Mouse (Mus musculus): ENCODE measurements around the gene Dhtkd1. TPM values are rescaled to one million over a fixed set of nuclear protein-coding genes. Genes with fewer than 3 reads are reported as not detected.

Dhtkd1 gene
- polyA plus RNA-seq, 1 experiment from 2014 or later: 4.6 TPM

DNA sequence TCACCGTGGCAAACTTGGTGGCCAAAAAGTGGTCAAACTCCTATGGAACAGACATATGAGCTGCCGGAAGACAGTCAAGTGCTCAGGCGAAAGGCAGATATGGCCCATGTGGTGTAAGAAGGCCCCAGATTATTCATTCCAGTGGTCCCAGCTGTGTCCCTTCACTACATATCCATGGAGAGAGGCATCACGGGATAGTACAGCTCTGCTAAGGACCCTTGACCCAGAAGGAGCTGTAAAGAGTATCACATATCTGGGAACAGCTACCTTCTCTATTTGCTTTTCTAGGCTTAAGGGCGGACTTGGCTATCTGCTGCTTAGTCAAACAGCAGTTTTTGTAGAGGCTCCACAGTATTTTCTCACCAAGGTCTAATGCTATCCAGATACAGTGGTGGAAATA lies 12.8 kb downstream of the Dhtkd1 start:
- Histone ChIP-seq H3K4me2 (no peak overlapping the region), H3K27me3 (no peaks in the 10 kb centered on the region), H3K36me3 (peaks cover 14% of the 10 kb centered on the region; the same call in 1 of the 2 replicates), H3K4me1 (peaks cover 4% of the 10 kb centered on the region; the same call in 1 of the 2 replicates), H3K9ac (no peak overlapping the region), H3K9me3 (replicated peaks) (no peaks in the 10 kb centered on the region), H3K4me3 (replicated peaks) (no peak overlapping the region), H3K27ac (no peak overlapping the region)
- peak; percentile 61; the same call in 1 of the 2 replicates for ATAC-seq (replicated peaks; ENCODE audit: low FRiP score)
- WGBS: 56% methylated on average over 5 of the region's 5 CpGs

DNA sequence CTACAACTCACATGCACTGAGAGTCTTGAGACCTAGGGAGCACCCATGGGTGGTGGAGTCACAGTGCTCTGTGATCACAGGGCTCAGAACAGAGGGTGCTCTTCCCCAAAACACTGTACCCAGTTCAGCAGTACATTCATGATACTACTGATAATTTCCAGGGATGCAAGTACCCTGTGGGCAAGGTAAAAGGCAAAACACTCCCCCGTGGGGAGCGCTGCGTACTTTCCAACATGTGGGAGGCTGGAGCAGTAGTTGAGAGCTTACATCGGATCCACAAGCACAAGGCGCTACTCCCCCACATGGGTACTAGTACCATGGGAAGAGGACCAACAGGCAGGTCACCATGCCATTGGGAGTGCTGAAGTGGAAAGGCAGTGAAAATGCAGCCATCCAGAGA lies 15.1 kb downstream of the Dhtkd1 start:
- H3K4me1 ChIP-seq: peaks cover 4% of the 10 kb centered on the region; the same call in 1 of the 2 replicates
- 68% methylated on average over 5 of the region's 5 CpGs for WGBS
- H3K9ac ChIP-seq: no peak overlapping the region

DNA sequence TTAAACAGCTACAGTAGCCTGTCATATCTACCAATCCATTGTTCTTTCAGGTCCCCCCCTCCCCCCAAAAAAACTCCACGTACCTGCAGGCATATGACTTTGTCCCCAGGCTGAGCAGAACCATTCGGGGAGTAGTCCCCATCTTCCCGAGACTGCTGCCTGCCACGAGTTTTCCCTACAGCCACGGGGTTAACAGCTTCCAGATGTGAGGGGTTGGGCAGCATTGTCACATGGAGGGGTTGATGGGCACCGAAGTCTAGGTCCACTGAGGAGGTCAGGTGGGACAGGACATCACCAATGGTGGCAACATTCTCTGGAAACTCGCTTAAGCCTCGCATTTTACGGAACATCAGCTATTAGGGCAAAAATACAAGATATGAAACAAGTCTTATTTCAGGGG lies 18.8 kb downstream of the Dhtkd1 start:
- no peak overlapping the region for H3K27ac ChIP-seq
- H3K4me3 ChIP-seq (replicated peaks): no peak overlapping the region
- WGBS: 74% methylated on average over 9 of the region's 9 CpGs
- no peak for ATAC-seq (replicated peaks; ENCODE audit: low FRiP score)
- no peaks in the 10 kb centered on the region for H3K9me3 ChIP-seq (replicated peaks)
- no peak overlapping the region for H3K4me2 ChIP-seq
- no peak overlapping the region for H3K9ac ChIP-seq
- peaks cover 29% of the 10 kb centered on the region for H3K36me3 ChIP-seq
- H3K4me1 ChIP-seq: 0 out of 2 replicates have a peak, but pooled peaks cover 2% of the 10 kb centered on the region
- no peaks in the 10 kb centered on the region for H3K27me3 ChIP-seq

More for the DNA sequence above, 15.1 kb downstream of the Dhtkd1 start:
- Histone ChIP-seq H3K36me3 (peaks cover 14% of the 10 kb centered on the region; the same call in 1 of the 2 replicates), H3K4me3 (replicated peaks) (no peak overlapping the region), H3K27me3 (no peaks in the 10 kb centered on the region), H3K27ac (no peak overlapping the region), H3K4me2 (no peak overlapping the region), H3K9me3 (replicated peaks) (no peaks in the 10 kb centered on the region)
- ATAC-seq (replicated peaks; ENCODE audit: low FRiP score): no peak

DNA sequence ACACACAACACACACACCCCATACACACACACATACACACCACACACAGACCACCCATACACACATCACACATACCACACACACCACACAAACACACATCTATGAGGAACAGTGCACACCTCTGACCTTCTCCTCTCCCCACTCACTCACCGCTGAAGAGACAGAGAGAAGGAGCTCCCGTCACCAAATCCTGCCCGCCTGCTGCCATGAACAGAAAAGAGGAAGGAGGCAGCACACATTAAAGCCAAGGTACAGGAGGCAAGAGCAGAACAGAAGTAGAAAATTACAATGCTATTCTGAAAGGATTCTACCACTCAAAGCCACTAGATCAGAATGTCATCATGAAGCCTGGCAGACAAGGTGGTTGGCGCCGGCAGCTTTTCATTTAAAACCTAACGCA lies 19.8 kb downstream of the Dhtkd1 start:
- WGBS: 88% methylated on average over 6 of the region's 6 CpGs
- H3K27me3 ChIP-seq: no peaks in the 10 kb centered on the region
- H3K4me3 ChIP-seq (replicated peaks): no peak overlapping the region
- no peak overlapping the region for H3K9ac ChIP-seq
- 0 out of 2 replicates have a peak, but pooled peaks cover 2% of the 10 kb centered on the region for H3K4me1 ChIP-seq
- no peak overlapping the region for H3K27ac ChIP-seq
- H3K36me3 ChIP-seq: peaks cover 23% of the 10 kb centered on the region
- no peaks in the 10 kb centered on the region for H3K9me3 ChIP-seq (replicated peaks)
- no peak for ATAC-seq (replicated peaks; ENCODE audit: low FRiP score)
- no peak overlapping the region for H3K4me2 ChIP-seq

DNA sequence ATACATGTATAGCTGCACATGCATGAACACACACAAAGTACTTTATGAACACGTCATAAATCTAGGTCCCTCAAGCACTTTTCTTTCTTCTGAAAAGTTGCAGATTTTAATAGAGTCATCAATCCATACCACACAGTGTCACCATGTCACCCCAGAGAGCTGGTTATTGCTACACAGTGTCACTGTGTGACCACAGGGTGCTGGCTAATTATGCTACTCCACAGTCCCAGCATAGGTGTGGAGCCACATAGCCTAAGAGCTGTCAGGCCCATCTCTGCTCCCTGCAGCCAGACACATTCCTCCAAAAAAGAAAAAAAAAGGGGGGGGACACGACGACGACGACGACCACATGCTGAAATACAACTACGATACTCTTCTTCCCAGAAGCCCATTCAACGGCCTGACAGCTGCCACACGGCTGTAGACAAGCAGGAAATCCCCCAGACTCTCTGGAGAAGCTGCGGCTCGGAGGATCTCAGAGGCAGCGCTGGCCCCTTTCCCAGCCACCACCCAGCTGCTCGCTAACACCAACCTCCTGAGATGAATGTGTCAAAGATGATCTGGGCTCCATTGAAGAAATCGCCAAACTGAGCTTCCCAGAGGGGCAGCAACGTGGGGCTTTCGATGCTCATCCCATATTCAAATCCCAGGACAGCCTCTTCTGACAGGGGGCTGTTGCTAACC lies 31.2 kb downstream of the Dhtkd1 start:
- WGBS: 59% methylated on average over 16 of the region's 16 CpGs
- H3K9me3 ChIP-seq (replicated peaks): no peaks in the 10 kb centered on the region
- H3K27me3 ChIP-seq: no peaks in the 10 kb centered on the region
- no peak for ATAC-seq (replicated peaks; ENCODE audit: low FRiP score)
- H3K27ac ChIP-seq: no peak overlapping the region
- H3K9ac ChIP-seq: no peak overlapping the region
- H3K4me2 ChIP-seq: no peak overlapping the region
- 0 out of 2 replicates have a peak, but pooled peaks cover 4% of the 10 kb centered on the region for H3K36me3 ChIP-seq
- no peak overlapping the region for H3K4me3 ChIP-seq (replicated peaks)
- H3K4me1 ChIP-seq: no peaks in the 10 kb centered on the region

DNA sequence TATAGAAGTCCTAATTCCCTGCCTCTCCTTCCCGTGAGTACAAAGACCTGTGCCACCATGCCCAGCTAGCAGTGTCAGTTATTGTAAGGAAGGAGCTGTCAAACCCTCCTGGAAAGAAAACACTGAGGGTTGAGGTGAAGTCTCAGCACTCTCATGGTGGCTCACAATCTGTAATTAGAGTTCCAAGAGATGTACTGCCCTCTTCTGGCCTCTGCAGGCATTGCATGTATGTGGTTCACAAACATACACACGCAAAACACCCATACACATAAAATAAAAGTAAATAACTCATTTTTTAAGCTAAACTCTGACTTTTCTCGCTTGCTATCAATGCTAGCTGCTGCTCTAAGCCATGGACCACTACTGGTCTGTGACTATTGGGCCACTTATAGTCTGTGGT lies 36.0 kb downstream of the Dhtkd1 start:
- no peaks in the 10 kb centered on the region for H3K4me1 ChIP-seq
- 58% methylated on average over 3 of the region's 3 CpGs for WGBS

DNA sequence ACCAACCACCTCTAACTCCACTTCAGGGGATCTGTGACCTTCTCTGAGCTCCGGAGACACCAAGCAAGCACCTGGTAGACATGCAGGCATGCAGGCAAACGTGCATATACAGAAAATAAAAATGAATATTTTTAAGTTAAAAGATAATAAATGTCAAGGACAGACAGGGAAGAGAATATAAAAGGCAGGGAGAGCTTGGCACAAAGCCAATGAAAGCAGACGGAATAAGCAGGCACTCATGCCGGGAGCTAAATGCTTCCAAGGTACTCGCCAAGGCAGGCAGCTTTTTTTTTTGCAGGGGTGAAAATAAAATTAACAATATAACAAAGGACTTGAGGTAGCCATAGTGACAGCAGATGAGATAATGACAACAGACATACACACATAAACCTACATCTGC lies 36.5 kb downstream of the Dhtkd1 start:
- H3K4me2 ChIP-seq: no peak overlapping the region
- WGBS: 40% methylated on average over 5 of the region's 5 CpGs
- no peaks in the 10 kb centered on the region for H3K4me1 ChIP-seq
- H3K9ac ChIP-seq: no peak overlapping the region
- no peak overlapping the region for H3K4me3 ChIP-seq (replicated peaks)
- H3K27ac ChIP-seq: no peak overlapping the region
- H3K9me3 ChIP-seq (replicated peaks): no peaks in the 10 kb centered on the region
- no peaks in the 10 kb centered on the region for H3K27me3 ChIP-seq
- peaks cover 5% of the 10 kb centered on the region; the same call in 1 of the 2 replicates for H3K36me3 ChIP-seq
- no peak for ATAC-seq (replicated peaks; ENCODE audit: low FRiP score)

More for the DNA sequence above, 36.0 kb downstream of the Dhtkd1 start:
- no peak for ATAC-seq (replicated peaks; ENCODE audit: low FRiP score)
- no peaks in the 10 kb centered on the region for H3K27me3 ChIP-seq
- no peak overlapping the region for H3K9ac ChIP-seq
- H3K9me3 ChIP-seq (replicated peaks): no peaks in the 10 kb centered on the region
- H3K4me3 ChIP-seq (replicated peaks): no peak overlapping the region
- H3K27ac ChIP-seq: no peak overlapping the region
- H3K36me3 ChIP-seq: peaks cover 5% of the 10 kb centered on the region; the same call in 1 of the 2 replicates
- H3K4me2 ChIP-seq: no peak overlapping the region

DNA sequence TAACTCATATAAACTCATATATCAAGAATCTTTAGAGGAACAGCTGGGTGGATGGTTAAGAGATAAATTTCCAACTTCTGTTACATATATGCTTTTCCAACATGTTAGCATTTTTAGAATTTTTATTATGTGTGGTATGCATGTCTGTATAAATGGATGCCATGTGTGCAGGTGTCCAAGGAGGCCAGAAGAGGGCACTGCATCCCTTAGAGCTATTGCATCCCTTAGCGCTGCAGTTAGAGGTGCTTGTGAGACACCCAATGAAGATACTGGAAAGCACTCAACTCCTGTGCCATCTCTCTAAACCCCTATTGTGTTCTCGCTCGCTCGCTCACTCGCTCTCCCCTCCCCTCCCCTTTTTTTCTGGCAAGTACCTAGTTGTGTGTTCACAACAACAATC lies 42.4 kb downstream of the Dhtkd1 start:
- Histone ChIP-seq H3K27ac (no peak overlapping the region), H3K27me3 (no peaks in the 10 kb centered on the region), H3K4me2 (no peak overlapping the region), H3K9me3 (replicated peaks) (no peaks in the 10 kb centered on the region), H3K9ac (no peak overlapping the region), H3K36me3 (peaks cover 11% of the 10 kb centered on the region), H3K4me3 (replicated peaks) (no peak overlapping the region), H3K4me1 (no peaks in the 10 kb centered on the region)
- no peak for ATAC-seq (replicated peaks; ENCODE audit: low FRiP score)
- WGBS: 82% methylated on average over 5 of the region's 5 CpGs

DNA sequence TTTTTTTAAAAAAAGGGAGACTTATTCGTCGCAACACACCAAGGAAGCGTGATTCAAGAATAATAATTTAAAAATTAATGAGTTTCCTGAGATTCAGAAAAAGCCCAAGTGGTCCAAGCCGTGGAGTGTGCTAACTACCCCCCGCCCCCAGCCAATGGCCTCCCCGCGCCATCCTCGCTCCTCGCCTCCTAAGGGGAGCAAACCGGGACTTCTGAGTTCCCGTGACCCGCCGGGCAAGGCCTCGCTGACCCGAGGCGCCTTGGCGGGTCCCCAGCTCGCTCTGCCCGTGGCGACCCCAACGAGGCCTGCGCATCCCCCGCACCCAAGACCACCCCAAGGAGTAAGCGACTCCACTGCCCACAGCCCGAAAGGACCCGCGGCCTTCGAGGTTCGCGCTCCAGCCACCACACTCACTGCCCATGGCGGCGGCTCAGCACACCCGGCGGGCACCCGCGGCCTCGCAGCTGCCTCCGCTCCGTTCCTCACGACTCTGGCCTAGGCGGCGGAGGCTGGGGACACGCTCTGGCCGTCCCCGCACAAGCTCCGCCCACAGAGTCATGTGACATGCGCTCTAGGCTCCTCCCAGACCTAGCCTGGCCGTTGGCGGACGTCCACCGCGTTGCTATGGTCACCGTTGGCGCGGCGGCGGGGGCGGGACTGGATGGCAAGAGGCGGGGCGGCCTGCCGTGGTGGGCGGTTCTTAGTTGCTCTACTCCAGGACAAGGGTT lies 47.6 kb downstream of the Dhtkd1 start, which contains the start of gene Sec61a2:
TSS of gene Sec61a2 (minus strand) at position 590 of the 728 bp plus-strand sequence.
- peak within 1 kb of the TSS; percentile 83 for H3K4me3 ChIP-seq (replicated peaks)
- peak within 1 kb of the TSS; percentile 92 for H3K9ac ChIP-seq
- H3K9me3 ChIP-seq (replicated peaks): no peaks in the 10 kb centered on the region
- WGBS: under 1% methylated on average over 62 of the region's 62 CpGs
- H3K27me3 ChIP-seq: no peaks in the 10 kb centered on the region
- ATAC-seq (replicated peaks; ENCODE audit: low FRiP score): peak; percentile 99
- H3K4me1 ChIP-seq: peaks cover 11% of the 10 kb centered on the region
- H3K27ac ChIP-seq: peak within 1 kb of the TSS; percentile 90
- H3K36me3 ChIP-seq: peaks cover 25% of the 10 kb centered on the region
- H3K4me2 ChIP-seq: peak within 1 kb of the TSS; percentile 65

DNA sequence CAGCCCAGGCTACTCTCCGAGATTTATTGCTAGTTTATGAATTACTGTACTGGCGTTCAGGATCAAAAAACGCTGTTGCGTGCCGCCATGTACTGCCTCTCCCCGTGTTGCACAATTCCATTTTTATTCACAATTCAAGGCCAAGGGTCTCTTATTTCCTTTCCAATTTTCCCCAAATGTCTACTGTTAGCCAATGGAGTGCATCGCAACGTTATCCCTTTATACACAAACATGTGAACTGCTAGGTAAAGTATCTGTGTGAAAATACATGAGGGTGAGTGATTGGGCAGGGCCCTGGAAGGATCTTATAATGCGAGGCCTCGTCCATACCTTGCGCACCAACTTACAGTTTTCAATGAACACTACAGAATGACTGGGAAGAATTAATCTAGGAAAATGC lies 48.3 kb downstream of the Dhtkd1 start:
- Histone ChIP-seq H3K27me3 (no peaks in the 10 kb centered on the region), H3K36me3 (peaks cover 31% of the 10 kb centered on the region), H3K27ac (peak overlapping the region; percentile 90; the same call in 1 of the 2 replicates), H3K9me3 (replicated peaks) (no peaks in the 10 kb centered on the region), H3K4me1 (peaks cover 11% of the 10 kb centered on the region), H3K4me2 (peak overlapping the region; percentile 65), H3K9ac (peak overlapping the region; percentile 92), H3K4me3 (replicated peaks) (peak overlapping the region; percentile 83)
- no peak for ATAC-seq (replicated peaks; ENCODE audit: low FRiP score)
- WGBS: 24% methylated on average over 11 of the region's 11 CpGs

DNA sequence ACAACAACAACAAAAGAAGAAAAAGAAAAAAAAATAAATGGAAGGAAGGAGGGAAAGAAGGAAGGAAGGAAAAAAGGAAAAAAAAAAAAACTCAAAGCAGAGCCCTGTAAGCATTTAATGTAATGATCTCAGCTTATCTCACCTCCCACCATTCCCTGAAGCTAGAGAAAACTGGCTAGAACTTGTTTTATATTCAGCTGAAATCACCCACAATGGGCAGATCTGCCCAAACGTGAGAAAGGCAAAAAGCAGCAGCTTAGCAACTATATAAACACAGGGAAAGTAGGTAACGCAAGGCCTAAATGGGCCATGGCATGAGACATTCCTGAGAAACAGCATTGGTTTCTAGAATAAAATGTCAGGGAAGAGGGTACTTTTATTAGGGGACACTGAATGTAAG lies 53.2 kb downstream of the Dhtkd1 start:
- H3K4me1 ChIP-seq: peaks cover 11% of the 10 kb centered on the region
- H3K4me2 ChIP-seq: no peak overlapping the region
- H3K36me3 ChIP-seq: peaks cover 68% of the 10 kb centered on the region
- no peak overlapping the region for H3K9ac ChIP-seq
- no peak for ATAC-seq (replicated peaks; ENCODE audit: low FRiP score)
- no peaks in the 10 kb centered on the region for H3K9me3 ChIP-seq (replicated peaks)
- H3K4me3 ChIP-seq (replicated peaks): no peak overlapping the region
- 75% methylated on average over 2 of the region's 2 CpGs for WGBS
- H3K27me3 ChIP-seq: no peaks in the 10 kb centered on the region
- H3K27ac ChIP-seq: no peak overlapping the region

DNA sequence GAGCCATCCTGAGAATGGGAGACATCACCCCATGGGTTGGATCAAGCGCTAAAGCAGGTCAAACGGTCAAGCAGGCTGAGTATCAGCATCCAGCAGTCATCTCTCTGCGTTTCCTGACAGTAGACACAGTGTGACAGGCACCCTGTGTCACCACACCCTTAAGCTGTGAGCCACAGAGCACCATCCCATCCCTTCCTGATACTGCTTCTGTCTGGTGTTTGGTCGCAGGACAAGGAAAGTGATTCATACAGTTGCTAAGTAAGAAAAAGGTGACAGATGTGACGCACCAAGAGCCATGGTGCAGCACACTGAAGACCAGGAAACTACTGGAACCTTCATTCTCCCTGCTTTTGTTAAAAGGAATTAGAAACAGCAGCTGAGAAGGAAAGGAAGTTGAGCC lies 53.7 kb downstream of the Dhtkd1 start:
- 90% methylated on average over 5 of the region's 5 CpGs for WGBS
- Histone ChIP-seq H3K9me3 (replicated peaks) (no peaks in the 10 kb centered on the region), H3K27me3 (no peaks in the 10 kb centered on the region), H3K9ac (no peak overlapping the region), H3K27ac (no peak overlapping the region), H3K4me1 (peaks cover 7% of the 10 kb centered on the region), H3K4me3 (replicated peaks) (no peak overlapping the region), H3K4me2 (no peak overlapping the region), H3K36me3 (peaks cover 72% of the 10 kb centered on the region)
- ATAC-seq (replicated peaks; ENCODE audit: low FRiP score): no peak
